In the genomic region with DNA sequence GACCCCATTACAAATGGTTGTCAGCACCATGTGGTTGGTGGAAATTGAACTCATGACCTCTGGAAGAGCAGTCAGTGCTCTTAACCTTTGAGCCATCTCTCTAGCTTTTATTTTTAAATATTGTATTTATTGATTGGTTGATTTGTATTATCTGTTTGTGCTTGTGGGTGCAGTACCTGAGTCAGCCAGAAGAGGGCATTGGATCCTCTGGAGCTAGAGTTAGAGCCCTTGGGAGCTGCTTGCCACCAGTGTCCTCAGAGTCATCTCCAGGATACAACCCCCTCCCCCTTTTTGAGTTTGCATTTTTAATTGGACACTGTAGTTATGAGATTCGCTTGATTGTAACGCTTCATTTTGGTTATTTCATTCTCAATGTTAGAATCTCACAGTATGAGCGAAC, we compare ENCODE assay signal across 8 mouse cellular contexts. TPM values are rescaled to one million over a fixed set of nuclear protein-coding genes. Genes with fewer than 3 reads are reported as not detected.
DNase-seq lines count a peak whose midpoint lies in the region; TF ChIP-seq lines count a peak whose summit lies in the region.

No protein-coding gene starts in this region.

- H3K27me3 ChIP-seq in E14TG2a.4 (ENCODE audit: insufficient read depth, low read length): no peaks in the 10 kb centered on the region; the same call in 1 of the 2 replicates

- peaks cover 2% of the 10 kb centered on the region; the same call in 1 of the 2 replicates for H3K36me3 ChIP-seq in E14TG2a.4 (ENCODE audit: insufficient read depth, low read length)

- peaks cover 4% of the 10 kb centered on the region; the same call in 1 of the 2 replicates for H3K9me3 ChIP-seq in E14TG2a.4 (ENCODE audit: low read length)

- DNase-seq in cerebellum, postnatal 14 days: peak; percentile 62 to 77
- no peak for DNase-seq in cerebellum, adult 9-10 months
- peak; percentile 59 to 65 for DNase-seq in layer of hippocampus, postnatal 10 days (ENCODE audit: low spot score in 2 of 2)
- DNase-seq in layer of hippocampus, adult 9-11 months: no peak
- DNase-seq in embryo, embryonic 10.5 days (ENCODE audit: low spot score): peak; percentile 60
- peak; percentile 20 for DNase-seq in lung, postnatal 25 days (ENCODE audit: low spot score)
- DNase-seq in thymus, postnatal 10 days (ENCODE audit: low spot score in 2 of 2): peak; percentile 46 to 73

- no peak overlapping the region for H3K4me3 ChIP-seq in E14TG2a.4 (replicated peaks; ENCODE audit: low read length)

- H3K4me1 ChIP-seq in E14TG2a.4 (replicated peaks; ENCODE audit: low read depth, low read length): no peaks in the 10 kb centered on the region

- peak; percentile 86 for TF ChIP-seq CTCF in E14TG2a.4 (conservative IDR thresholded peaks at IDR 0.05; ENCODE audit: low read length)

RNA-seq across cellular contexts. Expression of a gene that starts 24.4 kb away (rescaled TPM):
- 10 to 100 TPM; 20.7 to 21.4 TPM for total RNA-seq in layer of hippocampus, postnatal 10 days (2021)

RNA-seq across cellular contexts. Expression of a gene that starts 51.4 kb away (rescaled TPM):
- total RNA-seq in layer of hippocampus, postnatal 10 days (2021): 10 to 100 TPM; 63.6 to 65.1 TPM

Comparison
In these comparisons a context has a peak if more than half of its experiments do, and no peak if none do; other contexts are left out.
1. DNase-seq: peak in cerebellum, postnatal 14 days (2 of 2), layer of hippocampus, postnatal 10 days (2 of 2), embryo, embryonic 10.5 days (single experiment), lung, postnatal 25 days (single experiment) and thymus, postnatal 10 days (2 of 2); none in cerebellum, adult 9-10 months (single experiment) and layer of hippocampus, adult 9-11 months (single experiment).